Mouse (Mus musculus): ENCODE measurements at regions not wholly inside any gene's neighbourhood (a gene's known extent, or its start where the extent isn't known, plus 50 kb on each side); places are given as distances from the start of the nearest gene placed in this dataset.

- DNase-seq = no peak
Measured at GRCm38 (mm10) chr10:111831105-111831504, 141.4 kb upstream of the Krr1 start.

DNA sequence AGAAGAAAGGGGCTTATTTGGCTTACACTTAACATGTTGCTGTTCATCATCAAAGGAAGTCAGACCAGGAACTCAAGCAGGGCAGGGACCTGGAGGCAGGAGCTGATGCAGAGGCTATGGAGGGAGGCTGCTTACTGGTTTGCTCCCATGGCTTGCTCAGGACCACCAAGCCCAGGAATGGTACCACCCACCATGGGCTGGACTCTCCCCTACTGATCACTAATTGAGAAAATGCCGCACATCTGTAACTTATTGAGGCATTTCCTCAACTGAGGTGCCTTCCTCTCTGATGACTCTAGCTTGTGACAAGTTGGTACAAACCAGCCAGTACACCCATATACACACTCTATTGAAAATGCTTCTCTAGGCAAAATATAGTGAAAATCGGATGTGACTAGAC, 138.9 kb upstream of the Krr1 start:
- no peak for DNase-seq

DNA sequence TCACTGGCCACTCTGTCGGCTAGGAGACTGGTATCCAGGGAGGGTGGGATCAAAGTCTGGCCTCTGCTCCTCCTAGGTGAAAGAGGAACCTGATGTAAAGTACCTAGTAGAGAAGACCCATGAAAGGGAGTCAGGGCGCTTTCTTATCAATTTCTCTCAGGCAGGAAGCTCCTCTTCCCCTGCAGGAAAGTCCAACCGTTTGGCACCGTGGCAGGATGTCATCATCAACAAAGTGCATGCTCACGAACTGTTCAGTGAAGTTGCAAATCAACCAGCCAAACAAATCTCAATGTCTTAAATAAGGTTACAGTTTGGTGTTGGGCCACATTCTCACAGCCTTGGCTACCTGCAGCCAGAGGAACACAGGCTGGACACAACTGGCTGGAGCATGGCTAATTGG, 138.2 kb upstream of the Krr1 start:
- no peak for DNase-seq

GRCm38 (mm10) chr10:111834925-111835823, 137.3 kb upstream of the Krr1 start:
- DNase-seq = peak; percentile 57

- no peak for DNase-seq
Measured at GRCm38 (mm10) chr10:111836191-111836590, 136.3 kb upstream of the Krr1 start.

GRCm38 (mm10) chr10:111836802-111837201, 135.7 kb upstream of the Krr1 start:
- no peak for DNase-seq

- no peak for DNase-seq
Measured at GRCm38 (mm10) chr10:111842321-111842775, 130.1 kb upstream of the Krr1 start.

- no peak for DNase-seq
Measured at GRCm38 (mm10) chr10:111842896-111843295, 129.6 kb upstream of the Krr1 start.

GRCm38 (mm10) chr10:111843301-111843700, 129.2 kb upstream of the Krr1 start:
- no peak for DNase-seq

DNA sequence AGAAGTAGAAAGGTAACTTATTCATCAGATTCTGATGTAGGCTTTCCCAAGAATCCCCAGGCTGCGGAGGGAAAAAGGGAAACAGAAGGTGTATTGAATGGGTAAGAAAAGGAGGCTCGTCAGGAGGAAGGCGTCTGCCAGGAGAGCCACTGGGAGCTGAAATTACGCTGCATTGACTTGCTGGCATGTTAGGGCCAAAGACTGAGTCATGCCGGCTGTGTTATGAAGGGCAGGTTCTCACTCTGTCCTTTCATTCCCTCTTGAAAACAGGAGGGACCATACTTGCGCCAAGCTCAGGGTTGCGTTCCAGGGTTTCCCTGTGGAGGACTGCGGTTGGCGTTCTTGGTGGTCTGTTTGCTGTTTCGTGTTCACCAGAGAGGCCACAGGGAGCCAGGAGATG, 128.3 kb upstream of the Krr1 start:
- no peak for DNase-seq

GRCm38 (mm10) chr10:111845946-111846345, 126.5 kb upstream of the Krr1 start:
- no peak for DNase-seq

DNA sequence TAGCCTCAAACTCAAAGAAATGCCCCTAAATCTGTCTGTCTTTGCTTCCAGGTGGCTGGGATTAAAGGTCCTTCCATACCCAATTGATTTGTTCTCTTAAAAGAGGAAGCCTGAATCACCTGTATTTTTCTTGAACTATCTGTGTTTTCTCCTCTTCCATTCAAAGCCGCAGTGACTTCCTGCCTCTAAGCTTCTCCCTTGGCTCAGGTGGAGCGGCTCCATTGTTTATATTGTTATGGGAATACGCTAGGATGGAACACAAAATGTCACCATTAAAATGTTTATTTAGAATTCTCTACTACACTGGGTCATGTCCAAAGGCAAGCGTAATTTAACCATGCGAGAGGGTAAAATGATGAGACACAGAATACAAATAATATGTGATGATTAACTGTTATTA, 118.2 kb upstream of the Krr1 start:
- no peak for DNase-seq

DNA sequence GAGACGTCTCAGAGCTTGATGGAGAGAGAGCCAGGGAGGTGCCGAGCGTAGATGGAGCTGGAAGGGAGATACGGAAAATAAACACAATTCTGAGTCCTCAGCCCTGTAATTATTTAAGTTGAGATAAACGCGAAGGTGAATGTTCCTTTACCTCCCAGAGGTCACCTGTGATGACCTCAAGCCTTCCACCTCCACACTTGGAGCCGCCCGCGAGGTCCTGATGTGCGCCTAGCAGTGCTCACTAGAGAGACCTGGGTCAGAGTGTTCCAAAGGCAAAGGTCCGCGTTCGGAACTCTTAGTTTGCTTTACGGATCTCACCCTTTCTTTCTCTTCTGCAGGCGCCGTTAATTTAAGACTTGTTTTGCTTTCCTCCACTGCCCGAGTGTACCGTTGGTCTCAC, 117.0 kb upstream of the Krr1 start:
- DNase-seq = no peak

DNA sequence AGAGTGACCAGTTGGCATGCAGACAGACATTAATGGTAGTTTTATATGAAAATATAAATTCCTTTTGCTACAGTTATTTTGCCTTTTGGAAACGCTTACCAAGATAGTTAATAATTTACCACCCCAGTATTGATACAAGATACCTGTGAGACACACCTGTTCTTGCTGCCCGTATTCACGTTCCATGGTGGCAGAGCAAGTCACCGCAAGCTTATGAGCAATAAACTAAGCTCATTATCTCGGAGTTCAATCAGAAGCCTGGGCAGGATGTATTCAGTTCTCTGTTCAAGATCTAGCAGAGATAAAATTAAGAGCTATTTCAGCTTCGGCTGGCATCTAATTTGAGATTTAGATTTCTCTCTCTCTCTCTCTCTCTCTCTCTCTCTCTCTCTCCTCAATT, 114.1 kb upstream of the Krr1 start:
- DNase-seq = no peak

DNA sequence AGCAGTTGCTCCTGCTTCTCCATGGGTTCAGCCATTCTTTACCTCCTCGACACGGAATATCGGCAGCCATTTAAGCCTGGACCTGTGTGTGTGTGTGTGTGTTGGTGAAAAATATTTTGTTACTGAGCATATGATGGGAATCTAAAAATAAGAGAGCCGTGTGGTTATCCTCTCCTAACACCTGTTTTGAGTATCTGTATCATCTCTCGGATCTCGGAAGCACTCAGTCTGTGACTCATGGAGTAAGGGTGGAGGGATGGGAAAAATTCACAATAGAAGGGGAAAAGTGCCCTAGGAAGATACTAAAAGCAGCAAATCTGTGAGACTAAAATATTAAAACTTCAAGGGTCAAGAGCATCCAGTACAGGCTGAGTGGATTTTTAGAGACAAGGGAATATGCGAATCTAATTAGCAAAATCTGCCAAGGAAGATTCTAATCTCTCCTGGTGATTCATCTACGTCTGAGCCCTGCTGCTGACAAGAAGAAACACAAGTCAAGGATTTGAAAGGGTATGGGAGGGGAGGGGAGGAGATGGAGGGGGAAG, 107.1 kb upstream of the Krr1 start:
- DNase-seq = no peak

DNA sequence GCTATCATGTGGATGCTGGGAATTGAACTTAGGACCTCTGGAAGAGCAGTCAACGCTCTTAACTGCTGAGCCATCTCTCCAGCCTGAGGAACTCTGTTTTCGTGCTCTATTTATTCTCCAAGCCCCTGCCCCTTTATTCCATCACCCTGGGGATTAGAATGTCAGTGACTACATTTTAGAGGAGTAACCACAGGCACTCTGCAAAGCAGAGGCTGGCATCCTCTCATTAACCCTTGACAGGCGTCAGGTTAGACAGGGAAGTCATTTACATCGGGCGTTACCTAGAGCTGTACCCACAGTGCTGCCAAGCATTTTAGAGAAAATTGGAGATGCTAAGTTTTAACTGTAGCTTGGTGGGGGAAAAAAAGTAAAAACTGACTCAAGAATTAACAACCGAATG, 105.4 kb upstream of the Krr1 start:
- DNase-seq = no peak

GRCm38 (mm10) chr10:111867538-111867937, 104.9 kb upstream of the Krr1 start:
- no peak for DNase-seq

DNA sequence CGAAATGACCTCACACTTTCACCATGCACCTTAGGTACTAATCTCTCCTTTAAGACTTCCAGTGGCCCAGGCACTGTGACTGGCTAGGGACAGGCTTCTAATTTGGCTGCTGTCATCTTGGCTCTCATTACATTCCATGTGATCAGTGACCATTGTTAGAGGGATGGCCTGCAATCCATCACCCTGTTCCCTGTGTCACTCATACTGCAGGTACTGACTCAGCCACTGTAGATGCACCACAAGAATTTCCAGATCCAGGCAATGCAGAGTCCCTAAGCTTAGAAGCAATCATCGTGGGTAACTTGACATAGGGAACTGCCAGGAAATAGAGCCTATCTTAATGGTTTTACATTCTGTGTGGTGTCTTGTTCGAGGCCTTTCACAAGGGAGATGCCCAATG, 92.1 kb upstream of the Krr1 start:
- no peak for DNase-seq

- DNase-seq = no peak
Measured at GRCm38 (mm10) chr10:111881339-111882211, 90.9 kb upstream of the Krr1 start.

- no peak for DNase-seq
Measured at GRCm38 (mm10) chr10:111882521-111882920, 89.9 kb upstream of the Krr1 start.

GRCm38 (mm10) chr10:111884701-111885100, 87.8 kb upstream of the Krr1 start:
- DNase-seq = no peak

DNA sequence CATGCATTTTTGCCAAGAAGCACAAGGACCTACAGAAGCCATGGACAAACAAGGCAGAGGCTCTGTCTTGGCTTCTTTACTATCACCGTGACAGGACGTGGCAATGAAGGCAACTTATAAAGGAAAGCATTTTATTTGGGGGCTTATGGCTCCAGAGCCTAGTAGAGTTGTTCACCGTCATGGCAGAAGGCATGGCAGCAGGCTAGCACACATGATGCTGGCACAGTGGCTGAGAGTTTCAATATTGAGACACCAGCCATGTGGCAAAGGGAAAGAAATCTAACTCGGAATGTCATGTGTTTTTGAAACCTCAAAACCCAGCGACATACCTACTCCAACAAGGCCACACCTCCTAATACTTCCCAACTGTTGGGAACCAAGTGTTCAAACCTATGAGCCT, 83.4 kb upstream of the Krr1 start:
- DNase-seq = no peak

DNA sequence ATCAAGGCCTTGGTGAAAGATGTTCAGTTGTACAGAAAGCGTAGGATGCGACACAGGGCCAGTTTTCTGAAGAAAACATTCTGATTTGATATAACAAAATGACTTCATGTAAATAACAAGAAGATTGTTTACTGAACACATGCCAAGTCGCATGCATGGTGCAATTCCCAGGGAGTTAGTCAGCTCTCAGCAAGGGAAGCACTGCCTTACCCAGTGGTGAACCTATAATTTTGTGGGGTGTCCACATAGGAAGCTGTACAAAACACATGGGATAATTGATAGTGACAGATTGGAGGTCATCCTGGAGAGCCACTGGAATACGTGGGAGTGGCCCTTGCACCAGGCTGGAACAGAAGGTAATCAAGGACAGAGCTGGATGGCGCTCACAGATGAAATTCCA, 79.0 kb upstream of the Krr1 start:
- peak; percentile 51 for DNase-seq

DNA sequence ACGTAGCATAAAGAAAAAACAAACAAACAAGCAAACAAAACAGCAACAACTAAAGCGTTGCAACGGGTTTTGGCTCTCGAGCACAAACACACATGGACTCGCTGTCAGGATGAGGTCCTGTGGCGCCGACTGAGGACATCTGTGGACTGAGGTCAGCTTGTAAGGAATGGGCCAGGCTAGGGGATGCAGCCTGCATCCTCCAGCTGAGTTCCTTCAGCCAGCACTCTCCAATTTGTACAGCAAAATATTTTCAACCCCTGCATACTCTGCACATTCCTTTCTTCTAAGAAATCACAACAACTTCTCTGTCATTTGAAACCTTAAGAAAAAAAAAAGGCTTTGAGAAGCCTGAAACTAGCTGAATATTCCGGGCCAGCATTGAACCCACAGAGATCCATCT, 78.5 kb upstream of the Krr1 start:
- peak; percentile 89 for DNase-seq

Measured in lung, postnatal 36 days (tissue).